7 mouse cellular contexts compared by ENCODE assay signal in genomic region chr4:108300266-108300665, GRCm38 (mm10). TPM values are rescaled to one million over a fixed set of nuclear protein-coding genes. Genes with fewer than 3 reads are reported as not detected.
A peak's percentile ranks its signal among the peaks of the same experiment; 100 is the strongest.
DNase-seq lines count a peak whose midpoint lies in the region; ATAC-seq and TF ChIP-seq lines count a peak whose summit lies in the region.

No protein-coding gene starts in this region.

- no peak for TF ChIP-seq POLR2A in limb, embryonic 14.5 days (IDR thresholded peaks at IDR 0.05; ENCODE audit: borderline replicate concordance, extremely low read depth, insufficient read depth, insufficient read length)
- no peak for TF ChIP-seq POLR2A in olfactory bulb, adult 2 months (IDR thresholded peaks at IDR 0.05; ENCODE audit: insufficient read depth, low read depth, low read length)

- peak; percentile 3 for ATAC-seq in forebrain, embryonic 16.5 days
- no peak for ATAC-seq in limb, embryonic 14.5 days (ENCODE audit: low FRiP score, low read depth)

- peak overlapping the region; percentile 93 for H3K4me3 ChIP-seq in brown adipose tissue, adult 24 weeks (ENCODE audit: insufficient read depth, low read depth, low read length)
- peak overlapping the region; percentile 95 for H3K4me3 ChIP-seq in forebrain, embryonic 16.5 days (replicated peaks; ENCODE audit: low read length)
- peak overlapping the region; percentile 76 for H3K4me3 ChIP-seq in limb, embryonic 14.5 days (replicated peaks; ENCODE audit: low read length)
- peak overlapping the region; percentile 61 for H3K4me3 ChIP-seq in olfactory bulb, adult 2 months (ENCODE audit: insufficient read depth, low read depth, low read length)

- peak overlapping the region; percentile 95 for H3K9ac ChIP-seq in forebrain, embryonic 16.5 days (replicated peaks; ENCODE audit: low read depth, low read length)
- H3K9ac ChIP-seq in limb, embryonic 14.5 days (ENCODE audit: low read depth, low read length, severe bottlenecking), result peak overlapping the region; percentile 85

- H3K27ac ChIP-seq in brown adipose tissue, adult 24 weeks (replicated peaks; ENCODE audit: low read depth, low read length), result peak overlapping the region; percentile 75
- H3K27ac ChIP-seq in forebrain, embryonic 16.5 days (ENCODE audit: low read length), result peak overlapping the region; percentile 92
- peak overlapping the region; percentile 75; the same call in 1 of the 2 replicates for H3K27ac ChIP-seq in limb, embryonic 14.5 days (replicated peaks; ENCODE audit: low read depth, low read length)
- peak overlapping the region; percentile 69 for H3K27ac ChIP-seq in olfactory bulb, adult 2 months (ENCODE audit: insufficient read depth, low read depth, low read length)

- H3K4me1 ChIP-seq in brown adipose tissue, adult 24 weeks (ENCODE audit: control insufficient read depth, insufficient read depth, insufficient read length, low read length), result peaks cover 6% of the 10 kb centered on the region; the same call in 1 of the 2 replicates
- H3K4me1 ChIP-seq in forebrain, embryonic 16.5 days (replicated peaks; ENCODE audit: control insufficient read depth, insufficient read depth, low read length), result peaks cover 21% of the 10 kb centered on the region
- H3K4me1 ChIP-seq in limb, embryonic 14.5 days (ENCODE audit: control insufficient read depth, insufficient read depth, low read length), result peaks cover 11% of the 10 kb centered on the region; the same call in 1 of the 2 replicates
- H3K4me1 ChIP-seq in olfactory bulb, adult 2 months (ENCODE audit: control insufficient read depth, insufficient read depth, low read length), result peaks cover 2% of the 10 kb centered on the region; the same call in 1 of the 2 replicates

- peak; percentile 21 for DNase-seq in left cerebral cortex, postnatal 4 days
- no peak for DNase-seq in left cerebral cortex, adult 8-10 months (ENCODE audit: low spot score in 2 of 2)
- DNase-seq in limb, embryonic 14.5 days (ENCODE audit: low spot score), result no peak
- no peak for DNase-seq in right cerebral cortex, postnatal 14 days

- no peak for TF ChIP-seq CTCF in olfactory bulb, adult 2 months (IDR thresholded peaks at IDR 0.05; ENCODE audit: insufficient read depth, low read depth, low read length)

- 0 out of 2 replicates have a peak, but pooled peaks cover 2% of the 10 kb centered on the region for H3K9me3 ChIP-seq in forebrain, embryonic 16.5 days (ENCODE audit: control insufficient read depth, low read length)
- H3K9me3 ChIP-seq in limb, embryonic 14.5 days (ENCODE audit: control insufficient read depth, low read length), result no peaks in the 10 kb centered on the region

- peak overlapping the region; percentile 79 for H3K4me2 ChIP-seq in forebrain, embryonic 16.5 days (ENCODE audit: low read length)
- peak overlapping the region; percentile 74 for H3K4me2 ChIP-seq in limb, embryonic 14.5 days (replicated peaks; ENCODE audit: low read depth, low read length, severe bottlenecking)

- WGBS in forebrain, embryonic 16.5 days, result 0% methylated on average over 14 of the region's 14 CpGs
- WGBS in limb, embryonic 14.5 days, result 1% methylated on average over 14 of the region's 14 CpGs
- under 1% methylated on average over 14 of the region's 14 CpGs for WGBS in olfactory bulb, adult 2 months

- intact Hi-C loops in left cerebral cortex, postnatal 4 days (cut with DNase I), result no loop called here

- no peaks in the 10 kb centered on the region for H3K36me3 ChIP-seq in forebrain, embryonic 16.5 days (ENCODE audit: control insufficient read depth, insufficient read depth)
- H3K36me3 ChIP-seq in limb, embryonic 14.5 days (ENCODE audit: control insufficient read depth, insufficient read depth, low read length), result no peaks in the 10 kb centered on the region

- H3K27me3 ChIP-seq in forebrain, embryonic 16.5 days (replicated peaks; ENCODE audit: control insufficient read depth, insufficient read depth, low read length), result no peaks in the 10 kb centered on the region
- H3K27me3 ChIP-seq in limb, embryonic 14.5 days (ENCODE audit: control insufficient read depth, insufficient read depth, low read length), result no peaks in the 10 kb centered on the region

RNA-seq across cellular contexts. Expression of gene Zyg11b, which starts 0.6 kb away (rescaled TPM):
- total RNA-seq in left cerebral cortex, postnatal 4 days (2021), result 100 to 1,000 TPM; 150 to 152 TPM
- 100 to 1,000 TPM in 2 of 4 experiments, 10 to 100 TPM in 2; 84.5 to 105 (median 95.2) TPM for total RNA-seq in left cerebral cortex, adult 8-10 months (2022)
- 16.2 and 18.3 TPM in 2 replicates for polyA plus RNA-seq in brown adipose tissue, adult 24 weeks (2012; ENCODE audit: insufficient read depth, insufficient read length, missing spikeins)
- 37.3 and 37.6 TPM in 2 replicates for polyA plus RNA-seq in forebrain, embryonic 16.5 days (2015; fragmentation: Nextera tagmentation; extraction: Ambion mirVana)
- polyA plus RNA-seq in limb, embryonic 14.5 days (2012; rRNA removed), result 14.6 and 14.9 TPM in 2 replicates
- 14.7 and 15.4 TPM in 2 replicates for polyA plus RNA-seq in limb, embryonic 14.5 days (2014; fragmentation: Nextera tagmentation; extraction: Ambion mirVana)
- polyA plus RNA-seq in olfactory bulb, adult 2 months (2012; ENCODE audit: insufficient read depth, insufficient read length, low replicate concordance, missing spikeins), result 69.6 and 87.5 TPM in 2 replicates

RNA-seq across cellular contexts. Expression of gene Coa7, which starts 27.7 kb away (rescaled TPM):
- 10 to 100 TPM; 31.2 to 40.7 TPM for total RNA-seq in left cerebral cortex, postnatal 4 days (2021)
- 10 to 100 TPM; 25.7 to 32.0 (median 29.2) TPM for total RNA-seq in left cerebral cortex, adult 8-10 months (2022)
- 36.8 and 56.8 TPM in 2 replicates for polyA plus RNA-seq in brown adipose tissue, adult 24 weeks (2012; ENCODE audit: insufficient read depth, insufficient read length, missing spikeins)
- 56.7 and 58.5 TPM in 2 replicates for polyA plus RNA-seq in forebrain, embryonic 16.5 days (2015; fragmentation: Nextera tagmentation; extraction: Ambion mirVana)
- 12.2 and 17.1 TPM in 2 replicates for polyA plus RNA-seq in limb, embryonic 14.5 days (2012; rRNA removed)
- polyA plus RNA-seq in limb, embryonic 14.5 days (2014; fragmentation: Nextera tagmentation; extraction: Ambion mirVana), result 39.0 and 44.4 TPM in 2 replicates
- polyA plus RNA-seq in olfactory bulb, adult 2 months (2012; ENCODE audit: insufficient read depth, insufficient read length, low replicate concordance, missing spikeins), result not detected in 2 replicates

Comparison
In these comparisons a context has a peak if more than half of its experiments do, and no peak if none do; other contexts are left out.
1. RNA of gene Coa7, which starts 27.7 kb away (polyA plus RNA-seq): 36.8 to 56.8 TPM in brown adipose tissue, adult 24 weeks, 56.7 to 58.5 TPM in forebrain, embryonic 16.5 days and 12.2 to 44.4 TPM in limb, embryonic 14.5 days; not detected in olfactory bulb, adult 2 months; every median in the first group is over 10 times any median in the second.
2. Peak in every context shown above with its lines, with median percentiles within 50 percentile points of each other: H3K27ac ChIP-seq and H3K4me3 ChIP-seq.